8 mouse cellular contexts compared by ENCODE assay signal in genomic region chr14:25555291-25555781, GRCm38 (mm10).
DNase-seq lines count a peak whose midpoint lies in the region; ATAC-seq lines count a peak whose summit lies in the region.

No protein-coding gene starts in this region.

- no peaks in the 10 kb centered on the region for H3K9me3 ChIP-seq in heart, embryonic 14.5 days (ENCODE audit: control insufficient read depth, low read length)
- no peaks in the 10 kb centered on the region for H3K9me3 ChIP-seq in midbrain, embryonic 13.5 days

- H3K27ac ChIP-seq in heart, embryonic 14.5 days (replicated peaks in 1 of 2; ENCODE audit: control insufficient read depth in 1 of 2, insufficient read depth in 1 of 2, low read depth in 2 of 2, low read length in 2 of 2), result peak overlapping the region in 1 of 2 experiments; percentile 44; a peak in 1 of 4 replicates
- peak overlapping the region; percentile 84 for H3K27ac ChIP-seq in midbrain, embryonic 13.5 days

- peaks cover 22% of the 10 kb centered on the region for H3K36me3 ChIP-seq in heart, embryonic 14.5 days (ENCODE audit: control insufficient read depth, insufficient read depth, low read length)
- H3K36me3 ChIP-seq in midbrain, embryonic 13.5 days, result peaks cover 24% of the 10 kb centered on the region

- WGBS in heart, embryonic 14.5 days, result 45% methylated on average over 10 of the region's 10 CpGs
- 17% methylated on average over 10 of the region's 10 CpGs for WGBS in midbrain, embryonic 13.5 days

- H3K4me3 ChIP-seq in heart, embryonic 14.5 days (ENCODE audit: control insufficient read depth in 1 of 2, insufficient read depth in 1 of 2, low read depth in 1 of 2, low read length in 2 of 2), result no peak overlapping the region
- H3K4me3 ChIP-seq in midbrain, embryonic 13.5 days (replicated peaks), result no peak overlapping the region

- peak overlapping the region; percentile 0; the same call in 1 of the 2 replicates for H3K9ac ChIP-seq in heart, embryonic 14.5 days (ENCODE audit: low read length)
- peak overlapping the region; percentile 53 for H3K9ac ChIP-seq in midbrain, embryonic 13.5 days (replicated peaks)

- peaks cover 30 to 50% of the 10 kb centered on the region in 2 experiments for H3K4me1 ChIP-seq in heart, embryonic 14.5 days (ENCODE audit: control insufficient read depth in 2 of 2, insufficient read depth in 2 of 2, low read length in 2 of 2)
- H3K4me1 ChIP-seq in midbrain, embryonic 13.5 days (replicated peaks), result peaks cover 88% of the 10 kb centered on the region

- H3K27me3 ChIP-seq in heart, embryonic 14.5 days (ENCODE audit: control insufficient read depth, insufficient read depth, low read length), result no peaks in the 10 kb centered on the region
- H3K27me3 ChIP-seq in midbrain, embryonic 13.5 days, result no peaks in the 10 kb centered on the region

- no peak for ATAC-seq in heart, embryonic 14.5 days (ENCODE audit: insufficient number of reproducible peaks, insufficient read depth, low FRiP score, low read depth)
- peak; percentile 16; the same call in 1 of the 2 replicates for ATAC-seq in midbrain, embryonic 13.5 days
- no peak for ATAC-seq in granulocyte monocyte progenitor cell, adult 5-6 weeks (replicated peaks; ENCODE audit: poor library complexity, severe bottlenecking)

- intact Hi-C loops in heart, postnatal 36 days (cut with DNase I), result no loop called here

- H3K4me2 ChIP-seq in heart, embryonic 14.5 days (ENCODE audit: low read length), result no peak overlapping the region
- H3K4me2 ChIP-seq in midbrain, embryonic 13.5 days (replicated peaks), result peak overlapping the region; percentile 30

- DNase-seq in heart, postnatal 36 days, result no peak
- DNase-seq in cerebellum, adult 9-10 months, result peak; percentile 82
- peak; percentile 35 for DNase-seq in heart, postnatal 4 days
- DNase-seq in urinary bladder, adult 2 months (ENCODE audit: low spot score), result no peak
- DNase-seq in right cerebral cortex, postnatal 14 days, result no peak

Comparison
In these comparisons a context has a peak if more than half of its experiments do, and no peak if none do; other contexts are left out.
1. DNase-seq: peak in cerebellum, adult 9-10 months (single experiment) and heart, postnatal 4 days (single experiment); none in heart, postnatal 36 days (0 of 2), urinary bladder, adult 2 months (single experiment) and right cerebral cortex, postnatal 14 days (single experiment).